Mouse (Mus musculus) forebrain, embryonic 11.5 days (tissue): ENCODE results near the gene Gpc4. TPM values are rescaled to one million over a fixed set of nuclear protein-coding genes. Genes with fewer than 3 reads are reported as not detected.
A peak's percentile ranks its signal among the peaks of the same experiment; 100 is the strongest.

Source experiments
- ATAC-seq: fragments of 200-750 bp; cut with Nextera tagmentation; replicated peaks from 2 replicates; pipeline ENCODE4 v1.8.0; 2017; ENCODE audit warnings: moderate TSS enrichment; ENCODE audit not compliant: low FRiP score
- DNase-seq: peaks from one replicate; pipeline ENCODE4 v3.0.0-alpha.2; 2017; ENCODE audit warnings: low spot score
- H3K27ac ChIP-seq: fragments of 300-500 bp; sonication (generic); 2 replicates; pipeline ENCODE4 v1.5.1; 2014; ENCODE audit warnings: low read depth, low read length
- H3K27me3 ChIP-seq: fragments of 300-500 bp; sonication (generic); 2 replicates; pipeline ENCODE4 v1.6.1; 2014; ENCODE audit warnings: mild to moderate bottlenecking, low read length, mixed read lengths; ENCODE audit not compliant: control insufficient read depth, insufficient read depth
- H3K36me3 ChIP-seq: fragments of 300-500 bp; sonication (generic); 2 replicates; pipeline ENCODE4 v1.6.1; 2014; ENCODE audit warnings: mild to moderate bottlenecking, low read length, moderate library complexity, mixed read lengths; ENCODE audit not compliant: control insufficient read depth, insufficient read depth
- H3K4me1 ChIP-seq: fragments of 300-500 bp; sonication (generic); replicated peaks from 2 replicates; pipeline ENCODE4 v1.6.1; 2014; ENCODE audit warnings: low read length, mixed read lengths; ENCODE audit not compliant: control insufficient read depth, insufficient read depth
- H3K4me2 ChIP-seq: fragments of 300-500 bp; sonication (generic); 2 replicates; pipeline ENCODE4 v1.6.1; 2014; ENCODE audit warnings: low read depth, mild to moderate bottlenecking, low read length, moderate library complexity, mixed read lengths; ENCODE audit not compliant: severe bottlenecking
- H3K4me3 ChIP-seq: fragments of 300-500 bp; sonication (generic); 2 replicates; pipeline ENCODE4 v1.5.1; 2014; ENCODE audit warnings: low read depth, low read length
- H3K9ac ChIP-seq: fragments of 300-500 bp; sonication (generic); 2 replicates; pipeline ENCODE4 v1.6.1; 2014; ENCODE audit warnings: low read length
- H3K9me3 ChIP-seq: fragments of 300-500 bp; sonication (generic); 2 replicates; pipeline ENCODE4 v1.6.1; 2016; ENCODE audit warnings: low read length, mixed read lengths; ENCODE audit not compliant: control insufficient read depth
- WGBS: fragments of 180-500 bp; shearing (Covaris S2); extraction: QIAGEN DNeasy Blood & Tissue Kit; methylation state at CpG from one replicate; pipeline ENCODE4 v1.1.7; 2014; 5-methylcytosine and 5-hydroxymethylcytosine counted together
- polyA plus RNA-seq: library from polyadenylated mRNA; unstranded; fragments of >200 nt; fragmentation: Nextera tagmentation; extraction: Ambion mirVana; gene quantifications from 2 replicates; pipeline ENCODE4 v1.2.1, GENCODE M21; 2014

The Gpc4 gene
- polyA plus RNA-seq, 1 experiment from 2014 or later = 80.9 TPM

DNA sequence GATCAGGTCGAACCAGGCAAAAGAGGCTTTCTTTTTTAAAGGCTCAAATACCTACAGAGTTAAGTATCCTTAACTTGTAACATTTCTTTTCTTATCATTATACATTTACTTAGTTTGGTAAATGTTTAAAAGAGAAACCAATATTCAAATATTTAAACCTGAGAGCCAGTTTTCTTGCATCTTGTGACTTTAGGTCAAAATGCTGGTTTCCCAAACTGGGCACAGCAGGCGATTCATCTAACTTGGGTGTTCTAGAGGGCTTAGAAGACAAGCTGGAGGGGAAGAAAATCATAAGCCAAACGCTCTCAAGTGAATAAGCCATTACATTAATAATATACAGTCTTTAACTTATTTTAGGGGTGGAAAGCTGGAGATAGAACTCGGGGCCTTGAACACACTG lies 10.2 kb downstream of the Gpc4 start:
- Histone ChIP-seq H3K36me3 (no peaks in the 10 kb centered on the region), H3K27me3 (no peaks in the 10 kb centered on the region), H3K9ac (no peak overlapping the region), H3K4me1 (0 out of 2 replicates have a peak, but pooled peaks cover 5% of the 10 kb centered on the region), H3K9me3 (no peaks in the 10 kb centered on the region), H3K27ac (no peak overlapping the region), H3K4me3 (no peak overlapping the region), H3K4me2 (no peak overlapping the region)
- WGBS = 85% methylated on average over 4 of the region's 4 CpGs
- ATAC-seq = no peak
- DNase-seq = no peak

- Histone ChIP-seq H3K36me3 (no peaks in the 10 kb centered on the region), H3K4me2 (no peak overlapping the region), H3K4me1 (0 out of 2 replicates have a peak, but pooled peaks cover 5% of the 10 kb centered on the region), H3K4me3 (no peak overlapping the region), H3K27ac (no peak overlapping the region), H3K9me3 (no peaks in the 10 kb centered on the region), H3K27me3 (no peaks in the 10 kb centered on the region), H3K9ac (no peak overlapping the region)
- WGBS = 65% methylated on average over 4 of the region's 4 CpGs
- DNase-seq = no peak
- no peak for ATAC-seq
These were observed 11.6 kb downstream of the Gpc4 start for GRCm38 (mm10) chrX:52153451-52153850.

GRCm38 (mm10) chrX:52152961-52153360 lies 12.1 kb downstream of the Gpc4 start:
- Histone ChIP-seq H3K36me3 (no peaks in the 10 kb centered on the region), H3K9me3 (no peaks in the 10 kb centered on the region), H3K9ac (no peak overlapping the region), H3K27ac (no peak overlapping the region), H3K27me3 (no peaks in the 10 kb centered on the region), H3K4me3 (no peak overlapping the region), H3K4me1 (0 out of 2 replicates have a peak, but pooled peaks cover 5% of the 10 kb centered on the region), H3K4me2 (no peak overlapping the region)
- no peak for ATAC-seq
- WGBS = 75% methylated on average over 5 of the region's 5 CpGs
- DNase-seq = no peak

- Histone ChIP-seq H3K9ac (no peak overlapping the region), H3K4me3 (no peak overlapping the region), H3K4me1 (0 out of 2 replicates have a peak, but pooled peaks cover 5% of the 10 kb centered on the region), H3K4me2 (no peak overlapping the region), H3K9me3 (no peaks in the 10 kb centered on the region), H3K36me3 (no peaks in the 10 kb centered on the region), H3K27ac (no peak overlapping the region), H3K27me3 (no peaks in the 10 kb centered on the region)
- 91% methylated on average over 5 of the region's 5 CpGs for WGBS
- DNase-seq = no peak
- ATAC-seq = no peak
These were observed 13.5 kb downstream of the Gpc4 start for GRCm38 (mm10) chrX:52151555-52151954.

DNA sequence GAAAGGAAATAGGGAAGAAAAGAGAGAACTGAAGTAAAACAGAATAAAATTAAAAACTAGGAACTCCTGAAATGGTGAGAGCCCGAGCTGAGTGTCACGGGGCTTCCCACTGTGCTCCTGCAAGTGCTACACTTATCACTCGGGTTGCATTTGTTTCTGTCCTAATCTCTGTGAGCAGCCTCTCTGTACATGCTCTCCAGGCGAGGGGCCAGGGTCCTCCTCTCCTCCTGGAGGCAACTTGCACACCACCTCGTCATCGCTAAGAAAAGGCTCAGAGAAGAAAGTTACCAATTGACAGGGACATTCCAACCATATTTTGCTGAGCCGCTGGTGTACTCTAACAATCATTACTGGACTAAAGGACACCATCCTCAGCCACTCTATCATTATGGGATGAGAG lies 14.0 kb downstream of the Gpc4 start:
- Histone ChIP-seq H3K9me3 (no peaks in the 10 kb centered on the region), H3K9ac (no peak overlapping the region), H3K4me1 (0 out of 2 replicates have a peak, but pooled peaks cover 5% of the 10 kb centered on the region), H3K4me3 (no peak overlapping the region), H3K27ac (no peak overlapping the region), H3K36me3 (no peaks in the 10 kb centered on the region), H3K27me3 (no peaks in the 10 kb centered on the region), H3K4me2 (no peak overlapping the region)
- ATAC-seq (no peak), DNase-seq (no peak)
- 73% methylated on average over 7 of the region's 7 CpGs for WGBS

DNA sequence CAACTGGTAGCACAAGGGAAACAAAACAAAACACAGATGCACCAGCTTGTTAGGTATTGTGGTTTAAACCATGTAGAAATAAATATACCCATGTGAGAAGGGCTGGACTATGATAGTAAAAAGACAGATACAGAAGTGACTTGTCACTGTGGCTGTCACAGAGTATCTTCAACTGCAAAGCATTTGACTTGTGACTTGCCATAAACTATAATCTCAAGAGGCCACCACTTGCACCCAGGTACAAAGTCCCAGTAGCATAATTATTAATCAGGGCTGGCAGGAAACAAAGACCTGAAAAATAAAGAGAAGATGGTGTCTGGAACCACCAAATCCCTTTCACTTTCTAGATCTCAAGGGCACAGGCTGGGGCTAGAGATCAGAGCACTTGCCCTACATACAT lies 19.5 kb downstream of the Gpc4 start:
- Histone ChIP-seq H3K27me3 (no peaks in the 10 kb centered on the region), H3K4me2 (no peak overlapping the region), H3K27ac (no peak overlapping the region), H3K4me3 (no peak overlapping the region), H3K9ac (no peak overlapping the region), H3K36me3 (no peaks in the 10 kb centered on the region), H3K9me3 (no peaks in the 10 kb centered on the region), H3K4me1 (no peaks in the 10 kb centered on the region)
- ATAC-seq (no peak), DNase-seq (no peak)

GRCm38 (mm10) chrX:52144491-52144890 lies 20.6 kb downstream of the Gpc4 start:
- ATAC-seq (no peak), DNase-seq (no peak)
- Histone ChIP-seq H3K9ac (no peak overlapping the region), H3K4me3 (no peak overlapping the region), H3K4me2 (no peak overlapping the region), H3K27ac (no peak overlapping the region), H3K27me3 (no peaks in the 10 kb centered on the region), H3K36me3 (no peaks in the 10 kb centered on the region), H3K9me3 (no peaks in the 10 kb centered on the region), H3K4me1 (no peaks in the 10 kb centered on the region)
- 79% methylated on average over 7 of the region's 7 CpGs for WGBS

DNA sequence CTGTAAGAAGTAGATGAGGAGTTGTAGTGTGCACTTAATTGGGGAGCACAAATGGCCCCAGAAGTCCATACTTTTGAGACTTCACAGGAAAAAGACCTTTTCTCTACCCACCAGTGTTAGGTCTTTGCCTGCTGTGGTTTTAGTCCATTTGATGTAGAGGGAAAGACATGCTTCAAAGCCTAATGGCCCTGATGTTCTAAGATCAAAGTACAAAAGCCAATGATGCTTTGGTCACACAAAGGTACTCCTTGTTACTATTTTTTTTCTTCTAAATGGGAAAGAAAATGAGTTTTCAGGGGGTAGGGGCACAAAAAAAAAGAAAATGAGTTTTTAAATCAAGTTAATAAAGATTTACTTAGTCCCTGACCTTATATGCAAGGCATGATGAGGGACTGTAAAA lies 24.7 kb downstream of the Gpc4 start:
- no peak for ATAC-seq
- H3K9ac ChIP-seq = no peak overlapping the region

DNA sequence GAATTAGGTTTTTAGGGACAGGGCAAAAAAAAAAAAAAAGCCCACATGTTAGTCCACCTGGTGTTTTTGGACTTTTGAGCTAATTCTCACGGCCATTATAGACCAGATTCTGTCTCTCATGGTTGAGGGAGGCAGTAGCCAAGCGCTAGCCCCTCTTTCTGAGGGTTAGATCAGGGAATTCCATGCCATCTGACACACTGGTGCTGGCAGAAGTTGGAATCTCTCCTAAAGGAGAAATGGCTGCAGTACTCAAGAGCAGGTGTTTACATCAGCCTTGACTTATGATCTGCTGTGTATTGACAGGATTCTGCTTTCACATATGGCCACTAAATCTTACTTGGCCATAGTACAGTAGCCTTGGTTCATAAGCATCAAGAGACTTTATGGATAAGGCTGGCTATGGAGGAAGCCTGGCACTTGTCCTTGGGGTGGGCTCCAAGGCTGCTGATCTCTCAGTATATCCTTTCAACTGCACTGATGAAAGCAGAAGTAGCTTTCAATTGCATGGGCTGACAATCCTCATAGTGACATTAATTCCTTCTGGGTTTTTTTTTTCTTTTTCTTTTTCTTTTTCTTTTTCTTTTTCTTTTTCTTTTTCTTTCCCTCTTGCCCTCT lies 26.5 kb downstream of the Gpc4 start:
- peak overlapping the region; percentile 68 for H3K27ac ChIP-seq
- H3K9ac ChIP-seq = no peak overlapping the region
- no peak for DNase-seq
- no peaks in the 10 kb centered on the region for H3K4me1 ChIP-seq
- H3K4me3 ChIP-seq = no peak overlapping the region
- H3K27me3 ChIP-seq = no peaks in the 10 kb centered on the region; the same call in 1 of the 2 replicates
- H3K36me3 ChIP-seq = no peaks in the 10 kb centered on the region
- 0 out of 2 replicates have a peak, but pooled peaks have one; percentile 27 for ATAC-seq
- no peak overlapping the region for H3K4me2 ChIP-seq
- no peaks in the 10 kb centered on the region for H3K9me3 ChIP-seq
- WGBS = 39% methylated on average over 2 of the region's 2 CpGs

More for the DNA sequence above, 24.7 kb downstream of the Gpc4 start:
- H3K4me3 ChIP-seq = no peak overlapping the region
- DNase-seq = no peak
- H3K27ac ChIP-seq = no peak overlapping the region
- H3K36me3 ChIP-seq = no peaks in the 10 kb centered on the region
- H3K4me2 ChIP-seq = no peak overlapping the region
- no peaks in the 10 kb centered on the region for H3K4me1 ChIP-seq
- H3K9me3 ChIP-seq = no peaks in the 10 kb centered on the region
- no peaks in the 10 kb centered on the region; the same call in 1 of the 2 replicates for H3K27me3 ChIP-seq
